Mouse (Mus musculus) left cerebral cortex, adult 2 months (tissue): ENCODE measurements around the gene Apon. TPM values are rescaled to one million over a fixed set of nuclear protein-coding genes. Genes with fewer than 3 reads are reported as not detected.
"Not testable (repeated sequence)": the region's sequence is repeated elsewhere in the genome, so short reads cannot be mapped to it uniquely, and the experiment has no call there.

Experiments
- DNase-seq, 2 experiments: peaks; one replicate each; pipeline ENCODE4 v3.0.0; 2021 to 2022; ENCODE audit warnings: low spot score in 2 of 2, mixed read lengths in 1 of 2; ENCODE audit errors: extremely low spot score in 1 of 2
- H3K27ac ChIP-seq: fragments of 200-600 bp; 2 replicates; pipeline ENCODE4 v1.8.1; 2022
- H3K4me3 ChIP-seq: fragments of 200-600 bp; 2 replicates; pipeline ENCODE4 v1.8.1; 2022
- CTCF ChIP-seq: fragments of 200-600 bp; IDR thresholded peaks from 2 replicates; pipeline ENCODE4 v1.8.1; 2022; ENCODE audit warnings: antibody characterized with exemption, mild to moderate bottlenecking, moderate library complexity
- intact Hi-C: fragments of 180-260 bp; cut with DNase I; formaldehyde crosslinking; loops from one replicate; pipeline ENCODE4 v1.15.1; 2025
- total RNA-seq, 2 experiments: library from RNA; stranded (reverse); gene quantifications; 2 replicates each; pipeline ENCODE4 v1.2.3; 2021

The Apon gene
- total RNA-seq, 2 experiments from 2014 or later = not detected

DNA sequence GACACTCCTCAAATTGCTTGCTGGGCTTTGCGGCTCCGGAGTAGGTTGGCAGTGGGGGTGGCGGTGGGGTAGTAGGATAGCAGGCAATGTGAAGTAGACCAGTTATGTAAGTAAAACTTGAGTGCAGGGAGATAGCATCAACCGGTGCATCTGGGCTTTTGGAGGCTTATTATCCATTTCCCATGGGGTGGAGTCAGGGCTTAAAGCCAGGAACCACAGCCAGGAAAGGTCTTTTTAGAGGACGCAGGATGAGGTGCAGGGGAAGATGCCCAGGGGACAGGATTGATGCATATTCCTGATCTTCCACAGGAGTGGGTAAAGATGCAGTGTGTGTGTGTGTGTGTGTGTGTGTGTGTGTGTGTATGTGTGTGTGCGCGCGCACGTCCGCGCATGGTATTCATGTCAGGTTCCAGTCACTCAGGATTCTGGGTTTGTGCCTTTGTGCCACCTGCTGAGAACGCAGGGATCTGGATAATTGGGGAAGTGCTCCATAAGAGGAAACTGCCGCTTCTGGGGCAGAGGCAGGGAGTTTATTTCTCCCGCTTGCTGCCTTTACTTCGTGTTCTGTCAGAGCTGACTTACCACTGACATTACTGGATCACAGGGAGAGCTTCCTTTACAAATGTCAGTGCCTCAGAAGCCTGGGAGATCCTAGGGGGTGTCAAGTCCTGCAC, 16.0 kb upstream of the Apon start:
- H3K27ac ChIP-seq = no peak overlapping the region
- H3K4me3 ChIP-seq = no peak overlapping the region
- peak in 1 of 2 experiments; percentile 30 for DNase-seq
- no peak for TF ChIP-seq CTCF
- intact Hi-C loops = no loop called here

DNA sequence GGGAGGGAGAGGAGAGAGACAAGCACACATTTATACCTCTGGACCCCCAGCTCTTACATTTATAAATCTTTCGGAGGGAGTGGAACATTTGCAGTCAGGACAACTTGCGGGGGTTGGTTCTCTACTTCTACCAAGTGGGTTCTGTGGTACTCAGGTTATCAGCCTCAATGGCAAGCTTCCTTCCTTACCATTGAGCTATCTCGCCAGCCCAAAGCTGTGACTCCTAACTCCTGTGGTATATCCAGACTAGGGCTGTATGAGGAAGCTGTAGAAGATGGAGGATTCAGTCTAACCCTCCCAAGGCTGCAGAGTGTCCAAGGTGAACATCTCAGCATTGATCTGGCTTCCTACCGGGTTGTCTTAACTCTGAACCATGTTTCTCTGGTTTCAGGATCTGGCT, 14.8 kb upstream of the Apon start:
- Histone ChIP-seq H3K4me3 (no peak overlapping the region), H3K27ac (no peak overlapping the region)
- intact Hi-C loops = no loop called here
- no peak for DNase-seq
- no peak for TF ChIP-seq CTCF

DNA sequence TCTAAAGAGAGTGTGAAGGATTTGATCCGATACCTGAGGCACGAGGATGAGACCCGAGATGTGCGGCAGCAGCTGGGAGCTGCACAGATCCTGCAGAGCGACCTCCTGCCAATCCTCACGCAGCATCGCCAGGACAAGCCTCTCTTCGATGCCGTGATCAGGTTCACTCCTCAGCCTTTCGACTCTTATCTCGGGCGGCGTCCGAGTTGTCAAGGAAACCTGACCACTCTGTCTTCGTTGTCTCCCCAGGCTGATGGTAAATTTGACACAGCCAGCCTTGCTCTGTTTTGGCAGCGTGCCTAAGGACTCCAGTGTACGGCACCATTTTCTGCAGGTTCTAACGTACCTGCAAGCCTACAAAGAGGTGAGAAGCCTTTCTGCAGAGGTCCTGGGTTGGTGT, 13.8 kb upstream of the Apon start:
- no peak for DNase-seq
- intact Hi-C loops = no loop called here
- TF ChIP-seq CTCF = no peak
- H3K27ac ChIP-seq = no peak overlapping the region
- no peak overlapping the region for H3K4me3 ChIP-seq

DNA sequence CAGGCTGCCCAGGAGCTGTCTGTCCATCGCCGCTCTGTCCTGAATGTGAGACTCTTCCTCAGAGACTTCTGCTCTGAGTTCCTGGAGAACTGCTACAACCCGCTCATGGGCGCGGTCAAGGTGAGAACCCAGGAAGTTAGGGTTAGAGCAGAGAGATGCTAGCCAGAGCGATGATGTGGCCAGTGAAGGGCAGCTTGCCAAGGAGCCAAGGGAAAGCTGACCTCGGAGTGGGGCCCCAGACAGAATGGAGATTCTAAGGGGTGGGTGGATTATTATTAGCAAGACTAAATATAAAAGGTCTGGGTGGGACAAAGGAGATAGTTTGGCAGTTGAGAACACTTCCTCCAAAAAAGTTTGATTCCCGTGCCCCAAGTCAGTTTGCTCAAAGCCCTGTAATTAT, 10.6 kb upstream of the Apon start:
- Histone ChIP-seq H3K4me3 (no peak overlapping the region), H3K27ac (no peak overlapping the region)
- no peak for DNase-seq
- no peak for TF ChIP-seq CTCF
- intact Hi-C loops = no loop called here

DNA sequence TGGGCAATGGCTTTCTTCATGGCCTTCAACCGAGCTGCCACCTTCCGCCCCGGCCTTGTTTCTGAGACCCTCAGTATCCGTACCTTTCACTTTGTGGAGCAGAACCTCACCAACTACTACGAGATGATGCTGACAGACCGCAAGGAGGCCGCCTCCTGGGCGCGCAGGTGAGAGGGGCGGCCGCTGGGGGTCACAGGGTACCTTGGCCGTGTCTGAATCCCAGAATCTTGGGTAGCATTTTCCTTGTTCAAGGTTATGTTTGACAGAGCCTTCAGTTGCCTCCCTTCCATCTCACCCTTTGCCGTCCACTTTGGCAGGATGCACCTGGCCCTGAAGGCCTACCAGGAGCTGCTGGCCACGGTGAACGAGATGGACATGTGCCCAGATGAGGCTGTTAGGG, 9.8 kb upstream of the Apon start:
- Histone ChIP-seq H3K27ac (no peak overlapping the region), H3K4me3 (no peak overlapping the region)
- DNase-seq = no peak
- no peak for TF ChIP-seq CTCF
- intact Hi-C loops = no loop called here

DNA sequence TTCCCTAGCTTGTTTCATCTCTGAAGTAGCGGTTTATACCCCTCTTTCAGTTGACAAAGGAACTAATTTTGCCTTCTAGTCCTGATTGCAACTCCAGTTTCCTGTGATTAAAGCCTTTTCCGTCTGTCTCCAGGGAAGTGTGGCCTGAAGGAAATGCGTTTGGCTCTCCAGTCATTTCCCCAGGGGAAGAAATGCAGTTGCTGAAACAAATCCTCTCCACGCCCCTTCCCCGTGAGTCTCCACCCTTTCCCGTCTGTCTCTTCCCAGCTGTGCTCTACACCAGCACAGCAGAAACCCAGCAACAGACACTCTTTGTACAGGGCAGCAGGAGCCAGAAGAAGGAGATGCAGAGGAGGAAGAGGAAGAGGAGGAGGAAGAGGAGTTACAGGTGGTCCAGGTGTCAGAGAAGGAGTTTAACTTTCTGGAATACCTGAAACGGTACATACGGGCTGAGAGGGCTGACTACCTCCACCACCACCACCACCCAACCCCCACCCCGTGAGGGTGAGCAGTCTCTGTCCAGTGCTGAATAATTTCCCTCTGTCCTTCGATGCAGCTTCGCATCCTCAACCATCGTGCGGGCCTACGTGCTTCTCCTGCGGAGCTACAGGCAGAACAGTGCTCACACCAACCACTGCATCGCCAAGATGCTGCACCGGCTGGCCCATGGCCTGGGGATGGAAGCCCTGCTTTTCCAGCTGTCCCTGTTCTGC, 6.7 kb upstream of the Apon start:
- no peak for DNase-seq
- Histone ChIP-seq H3K27ac (no peak overlapping the region), H3K4me3 (no peak overlapping the region)
- intact Hi-C loops = no loop called here
- TF ChIP-seq CTCF = no peak

DNA sequence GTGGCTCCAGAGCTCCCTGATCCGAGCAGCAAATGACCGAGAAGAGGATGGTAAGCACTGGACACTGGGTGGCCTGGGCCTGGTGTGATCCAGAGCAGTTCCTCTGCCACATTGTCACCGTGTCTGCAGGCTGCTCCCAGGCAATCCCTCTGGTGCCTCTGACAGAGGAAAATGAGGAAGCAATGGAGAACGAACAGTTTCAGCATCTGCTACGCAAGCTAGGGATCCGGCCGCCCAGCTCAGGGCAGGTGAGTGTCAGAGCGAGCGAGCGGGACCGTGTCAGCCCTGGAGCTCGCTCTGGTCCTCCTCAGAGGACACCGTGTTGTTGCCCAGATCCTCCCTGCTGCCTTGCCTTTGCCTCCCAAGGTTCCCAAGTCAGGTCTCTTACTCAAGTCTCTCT, 3.3 kb upstream of the Apon start:
- intact Hi-C loops = no loop called here
- no peak overlapping the region for H3K27ac ChIP-seq
- H3K4me3 ChIP-seq = no peak overlapping the region
- no peak for DNase-seq
- TF ChIP-seq CTCF = no peak

DNA sequence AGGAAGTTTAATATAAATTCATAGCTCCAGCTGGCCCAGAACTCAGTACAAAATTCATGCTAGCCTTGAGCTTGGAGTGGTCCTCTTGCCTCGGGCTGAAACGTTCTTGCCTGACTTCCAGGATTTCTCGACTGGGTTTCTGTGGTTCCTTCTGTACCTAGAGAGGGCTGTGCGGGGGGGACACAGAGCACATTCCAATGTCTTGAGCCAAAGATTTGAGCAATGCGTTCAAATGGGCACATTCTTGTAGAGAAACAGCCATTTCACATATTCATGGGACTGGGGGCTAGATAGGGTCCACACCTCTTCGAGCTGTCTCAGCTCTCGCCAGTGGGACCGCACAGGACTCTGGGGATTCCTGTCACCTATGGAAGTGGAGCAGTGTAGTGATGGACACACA, 2.0 kb downstream of the Apon start:
- H3K4me3 ChIP-seq = no peak overlapping the region

DNA sequence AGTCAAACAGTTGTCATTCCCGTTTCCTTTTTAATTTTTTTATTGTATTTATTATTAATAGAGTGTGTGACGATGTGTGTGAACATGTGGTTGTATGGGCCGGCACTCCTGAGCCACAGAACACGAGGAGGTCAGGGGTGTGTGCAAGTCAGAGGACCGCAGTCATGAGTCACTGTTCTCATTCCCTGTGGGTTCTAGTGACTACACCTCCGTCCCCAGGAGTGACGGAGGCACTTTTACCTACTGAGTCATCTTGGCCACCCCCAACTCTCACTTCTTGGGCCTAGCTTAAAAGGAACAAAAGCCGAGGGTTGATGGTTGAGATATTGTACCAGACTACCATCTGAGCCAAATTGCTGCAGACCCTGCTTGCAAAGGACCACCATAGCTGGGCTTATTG, 2.4 kb downstream of the Apon start:
- Histone ChIP-seq H3K4me3 (no peak overlapping the region), H3K27ac (no peak overlapping the region)
- intact Hi-C loops = no loop called here
- no peak for TF ChIP-seq CTCF
- DNase-seq = no peak

More for the DNA sequence above, 2.0 kb downstream of the Apon start:
- no peak for TF ChIP-seq CTCF
- no peak overlapping the region for H3K27ac ChIP-seq
- DNase-seq = no peak
- intact Hi-C loops = no loop called here

DNA sequence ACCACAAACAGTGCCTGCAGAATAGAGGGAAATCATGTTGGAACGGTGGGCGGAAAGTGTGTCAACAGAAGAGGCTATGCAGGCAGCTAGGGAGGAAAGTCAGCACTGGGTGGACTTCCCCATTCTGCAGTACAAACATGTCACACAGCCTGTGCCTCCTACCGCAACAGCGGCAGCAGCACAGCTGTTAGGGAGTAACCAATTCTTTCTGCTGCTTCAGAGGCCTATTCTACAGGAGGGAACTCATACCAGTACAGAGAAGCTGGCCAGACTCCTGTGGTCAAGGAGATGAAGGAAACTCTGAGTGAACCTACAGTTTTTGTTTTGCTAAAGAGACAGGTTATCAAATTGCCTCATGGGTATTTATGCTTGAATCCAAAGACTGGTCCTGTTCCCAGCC, 5.1 kb downstream of the Apon start:
- no peak for TF ChIP-seq CTCF
- intact Hi-C loops = no loop called here
- H3K4me3 ChIP-seq = no peak overlapping the region

DNA sequence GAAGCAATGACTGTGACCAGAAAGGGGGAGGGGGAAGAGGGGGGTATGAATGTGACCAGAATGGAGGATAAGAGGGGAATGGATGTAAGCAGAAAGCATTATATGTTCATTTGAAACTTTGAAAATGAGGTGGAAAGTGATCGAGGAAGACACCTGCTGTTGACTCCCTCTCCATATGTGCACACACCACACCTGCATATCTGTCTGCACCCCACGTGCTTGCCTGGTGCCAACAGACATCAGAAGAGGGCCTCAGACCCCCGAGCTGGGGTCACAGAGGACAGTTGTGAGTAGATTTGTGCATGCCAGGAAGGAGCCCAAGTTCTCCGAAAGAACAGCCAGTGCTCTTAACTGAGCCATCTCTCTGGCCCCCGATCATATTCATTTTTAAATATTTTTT, 6.0 kb downstream of the Apon start:
- Histone ChIP-seq H3K27ac (no peak overlapping the region), H3K4me3 (no peak overlapping the region)
- TF ChIP-seq CTCF = no peak
- DNase-seq = no peak
- intact Hi-C loops = no loop called here

More for the DNA sequence above, 5.1 kb downstream of the Apon start:
- no peak for DNase-seq
- H3K27ac ChIP-seq = no peak overlapping the region

DNA sequence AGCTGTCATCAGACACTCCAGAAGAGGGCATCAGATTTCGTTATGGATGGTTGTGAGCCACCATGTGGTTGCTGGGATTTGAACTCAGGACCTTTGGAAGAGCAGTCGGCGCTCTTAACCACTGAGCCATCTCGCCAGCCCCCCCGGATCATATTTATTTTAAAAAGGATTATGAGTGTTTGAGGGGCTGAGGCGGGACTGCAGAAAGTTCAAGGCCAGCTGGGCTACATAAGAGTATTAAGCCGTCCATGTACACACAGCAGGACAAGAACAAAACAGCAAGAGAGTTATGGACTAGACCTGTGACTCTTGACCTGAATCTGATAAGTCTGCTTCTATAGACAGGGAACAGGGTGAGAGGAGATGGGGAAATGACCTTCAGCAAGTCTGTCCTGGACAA, 6.5 kb downstream of the Apon start:
- intact Hi-C loops, H3K27ac ChIP-seq, H3K4me3 ChIP-seq, DNase-seq: not testable (repeated sequence)

DNA sequence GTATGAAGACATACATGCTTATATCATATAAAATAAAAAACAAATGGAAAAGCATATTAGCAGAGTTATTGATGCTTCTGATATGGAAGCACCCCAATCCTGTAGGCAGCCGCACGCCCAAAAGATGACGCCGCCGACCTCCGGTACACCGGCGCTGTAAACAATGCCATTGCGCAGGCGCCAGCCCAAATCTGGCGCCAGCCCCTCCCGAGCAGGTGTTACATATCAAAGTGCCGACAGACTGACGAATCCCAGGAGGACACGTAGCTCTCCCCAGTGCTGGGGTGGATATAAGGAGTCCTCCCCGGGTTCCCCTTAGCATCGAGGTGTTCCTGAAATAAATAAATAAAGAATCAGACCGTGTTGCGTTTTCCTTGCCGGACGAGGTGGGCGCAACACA, 8.4 kb downstream of the Apon start:
- intact Hi-C loops = no loop called here
- no peak for TF ChIP-seq CTCF
- Histone ChIP-seq H3K4me3 (no peak overlapping the region), H3K27ac (no peak overlapping the region)
- DNase-seq = no peak
